Mouse (Mus musculus): ENCODE results near the gene Rfx8. TPM values are rescaled to one million over a fixed set of nuclear protein-coding genes. Genes with fewer than 3 reads are reported as not detected.

Rfx8 gene
- total and polyA plus RNA-seq, 3 experiments, result not detected

DNA sequence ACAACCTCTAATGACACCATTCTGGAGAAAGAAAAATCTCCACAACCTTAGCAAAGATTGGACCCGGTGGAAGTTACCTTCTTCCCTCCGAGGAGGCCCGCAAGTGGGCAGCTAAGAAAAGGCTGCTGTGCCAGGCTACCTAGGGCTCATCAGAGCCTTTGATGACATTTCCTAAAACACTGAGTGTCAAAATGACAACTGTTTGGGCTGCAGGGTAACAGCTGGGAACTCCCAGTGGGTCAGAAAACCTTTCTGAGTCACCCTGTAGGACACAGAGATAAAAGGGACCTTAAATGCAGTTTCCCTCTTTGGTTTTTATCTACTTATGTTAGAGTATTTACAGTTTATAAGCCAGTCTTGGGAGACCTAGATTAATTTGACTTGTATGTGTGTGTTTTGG, 6.1 kb downstream of the Rfx8 start:
- in situ Hi-C loops (cut with MboI; ENCODE audit: low pct_ligation_motif_present, low pct_unique_long_range_greater_than_20kb, low sequenced_read_pairs) (no loop called here), dilution Hi-C loops (cut with MboI; ENCODE audit: extremely low pct_ligation_motif_present, extremely low pct_unique_long_range_greater_than_20kb, low sequenced_read_pairs) (no loop called here)
- TF ChIP-seq ELF1 (IDR thresholded peaks at IDR 0.05; ENCODE audit: low read depth, low read length), result no peak
- H3K4me2 ChIP-seq (ENCODE audit: insufficient read depth, low read depth, poor library complexity, severe bottlenecking), result no peak overlapping the region
- H3K27ac ChIP-seq (ENCODE audit: insufficient read depth, low read depth), result no peak overlapping the region
- H3K79me2 ChIP-seq (replicated peaks; ENCODE audit: control insufficient read depth, extremely low read depth, insufficient read depth, poor library complexity, severe bottlenecking), result no peaks in the 10 kb centered on the region
- no peaks in the 10 kb centered on the region for H3K27me3 ChIP-seq (replicated peaks)
- H3K9ac ChIP-seq (ENCODE audit: insufficient read depth, low read depth), result no peak overlapping the region
- H3K4me1 ChIP-seq (ENCODE audit: control insufficient read depth in 1 of 2, insufficient read depth in 2 of 2), result no peaks in the 10 kb centered on the region
- H3K36me3 ChIP-seq (replicated peaks in 1 of 2; ENCODE audit: control insufficient read depth in 1 of 2, insufficient read depth in 1 of 2, low read length in 1 of 2), result no peaks in the 10 kb centered on the region
- H3K9me3 ChIP-seq (replicated peaks; ENCODE audit: low read length), result no peaks in the 10 kb centered on the region
- no peak for DNase-seq (ENCODE audit: extremely low read depth)
- no peak overlapping the region for H3K4me3 ChIP-seq (replicated peaks in 1 of 3; ENCODE audit: low read depth in 2 of 3, low read length in 2 of 3, poor library complexity in 1 of 3)

DNA sequence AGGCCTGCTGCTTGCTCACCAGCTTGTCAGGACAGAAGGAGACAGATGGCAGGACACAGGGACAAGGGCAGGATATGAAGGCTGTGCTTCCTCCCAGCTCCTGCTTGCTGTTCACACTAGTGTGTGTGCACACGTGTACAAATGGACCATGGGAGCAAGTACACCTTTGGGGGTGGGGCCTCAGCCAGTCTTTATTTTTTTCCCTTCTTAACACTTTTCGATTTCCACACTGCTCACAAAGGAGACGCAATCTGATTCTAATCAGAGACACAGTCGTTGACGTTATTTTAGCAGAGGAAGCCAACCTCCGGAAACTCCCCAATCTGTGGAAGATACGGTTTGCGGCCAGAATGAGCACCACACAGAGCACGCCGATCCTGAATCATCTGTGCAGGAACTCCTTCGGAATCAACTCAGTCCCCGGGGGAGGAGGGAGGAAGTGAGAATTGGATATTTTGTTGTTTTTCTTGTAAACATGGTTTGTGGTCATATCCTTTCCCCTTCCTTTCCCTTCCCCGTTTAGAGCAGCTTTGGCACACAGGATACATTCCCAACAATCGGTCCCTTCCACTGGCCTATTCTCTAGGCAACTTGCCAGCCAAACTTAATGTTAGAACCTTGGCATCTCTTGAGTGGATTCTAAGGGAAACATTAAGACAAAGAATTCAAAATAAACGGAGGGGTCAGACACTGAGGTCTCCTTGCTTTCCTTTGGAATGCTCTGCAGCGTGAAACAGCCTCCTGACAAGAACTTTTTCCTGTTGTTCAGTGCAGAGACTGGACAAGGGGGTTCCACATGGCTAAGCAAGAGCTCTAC, 6.7 kb downstream of the Rfx8 start:
- Histone ChIP-seq H3K9me3 (replicated peaks; ENCODE audit: low read length) (no peaks in the 10 kb centered on the region), H3K4me3 (replicated peaks in 1 of 3; ENCODE audit: low read depth in 2 of 3, low read length in 2 of 3, poor library complexity in 1 of 3) (no peak overlapping the region), H3K36me3 (replicated peaks in 1 of 2; ENCODE audit: control insufficient read depth in 1 of 2, insufficient read depth in 1 of 2, low read length in 1 of 2) (no peaks in the 10 kb centered on the region), H3K4me2 (ENCODE audit: insufficient read depth, low read depth, poor library complexity, severe bottlenecking) (no peak overlapping the region), H3K4me1 (ENCODE audit: control insufficient read depth in 1 of 2, insufficient read depth in 2 of 2) (peaks cover 0 to 4% of the 10 kb centered on the region in 2 experiments; a peak in 2 of 4 replicates), H3K9ac (ENCODE audit: insufficient read depth, low read depth) (no peak overlapping the region), H3K79me2 (replicated peaks; ENCODE audit: control insufficient read depth, extremely low read depth, insufficient read depth, poor library complexity, severe bottlenecking) (no peaks in the 10 kb centered on the region), H3K27me3 (replicated peaks) (no peaks in the 10 kb centered on the region), H3K27ac (ENCODE audit: insufficient read depth, low read depth) (no peak overlapping the region)
- DNase-seq (ENCODE audit: extremely low read depth), result no peak
- TF ChIP-seq CHD2 (IDR thresholded peaks at IDR 0.05; ENCODE audit: low read length), result no peak
- in situ Hi-C loops (cut with MboI; ENCODE audit: low pct_ligation_motif_present, low pct_unique_long_range_greater_than_20kb, low sequenced_read_pairs), result no loop called here
- dilution Hi-C loops (cut with MboI; ENCODE audit: extremely low pct_ligation_motif_present, extremely low pct_unique_long_range_greater_than_20kb, low sequenced_read_pairs), result no loop called here

DNA sequence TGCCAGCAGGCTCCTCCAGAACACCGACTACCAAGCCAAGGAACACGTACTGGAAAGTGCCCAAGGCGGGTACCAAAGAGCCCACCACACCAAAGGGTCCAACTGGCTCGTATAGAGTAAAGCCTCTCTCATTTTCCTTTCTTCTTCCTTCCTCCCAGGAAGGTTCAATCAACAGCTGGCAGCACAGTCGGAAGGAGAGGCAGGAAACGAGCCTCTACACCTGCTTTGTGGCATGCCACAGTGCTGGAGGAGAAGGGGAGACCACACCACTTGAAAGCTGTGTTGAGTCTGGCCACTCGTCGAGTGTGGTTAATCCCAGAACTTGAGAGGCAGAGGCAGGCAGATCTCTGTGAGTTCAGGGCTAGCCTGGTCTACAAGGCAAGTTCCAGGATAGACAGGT, 7.5 kb downstream of the Rfx8 start:
- dilution Hi-C loops (cut with MboI; ENCODE audit: extremely low pct_ligation_motif_present, extremely low pct_unique_long_range_greater_than_20kb, low sequenced_read_pairs), result no loop called here
- Histone ChIP-seq H3K9me3 (replicated peaks; ENCODE audit: low read length) (no peaks in the 10 kb centered on the region), H3K4me3 (replicated peaks in 1 of 3; ENCODE audit: low read depth in 2 of 3, low read length in 2 of 3, poor library complexity in 1 of 3) (no peak overlapping the region), H3K36me3 (replicated peaks in 1 of 2; ENCODE audit: control insufficient read depth in 1 of 2, insufficient read depth in 1 of 2, low read length in 1 of 2) (no peaks in the 10 kb centered on the region), H3K27ac (ENCODE audit: insufficient read depth, low read depth) (no peak overlapping the region), H3K27me3 (replicated peaks) (no peaks in the 10 kb centered on the region), H3K79me2 (replicated peaks; ENCODE audit: control insufficient read depth, extremely low read depth, insufficient read depth, poor library complexity, severe bottlenecking) (no peaks in the 10 kb centered on the region), H3K4me2 (ENCODE audit: insufficient read depth, low read depth, poor library complexity, severe bottlenecking) (no peak overlapping the region), H3K4me1 (ENCODE audit: control insufficient read depth in 1 of 2, insufficient read depth in 2 of 2) (peaks cover 0 to 10% of the 10 kb centered on the region in 2 experiments; a peak in 2 of 4 replicates), H3K9ac (ENCODE audit: insufficient read depth, low read depth) (no peak overlapping the region)
- in situ Hi-C loops (cut with MboI; ENCODE audit: low pct_ligation_motif_present, low pct_unique_long_range_greater_than_20kb, low sequenced_read_pairs), result no loop called here
- TF ChIP-seq NELFE (IDR thresholded peaks at IDR 0.05; ENCODE audit: low read depth, low read length) (no peak), ELF1 (IDR thresholded peaks at IDR 0.05; ENCODE audit: low read depth, low read length) (no peak), ZNF384 (IDR thresholded peaks at IDR 0.05; ENCODE audit: low read depth, low read length) (no peak), HCFC1 (IDR thresholded peaks at IDR 0.05; ENCODE audit: low read depth, low read length) (no peak), CHD1 (IDR thresholded peaks at IDR 0.05; ENCODE audit: low read depth, low read length) (no peak), RAD21 (IDR thresholded peaks at IDR 0.05; ENCODE audit: low read depth, low read length) (no peak), UBTF (IDR thresholded peaks at IDR 0.05; ENCODE audit: low read depth, low read length) (no peak), JUN (IDR thresholded peaks at IDR 0.05; ENCODE audit: insufficient read depth, low read depth, low read length) (no peak), POLR2AphosphoS2 (IDR thresholded peaks at IDR 0.05; ENCODE audit: low read depth, low read length) (no peak)
- DNase-seq (ENCODE audit: extremely low read depth), result no peak
